Mouse (Mus musculus) embryo, embryonic 10 days (tissue): ENCODE results near the gene Nutm1.

Experiments
- DNase-seq: peaks from one replicate; pipeline ENCODE4 v3.0.0-alpha.2; 2015; ENCODE audit warnings: low spot score

The Nutm1 gene

GRCm38 (mm10) chr2:112261748-112262653 is 2.9 kb upstream of the Nutm1 start, which contains the start of gene Nop10:
Gene Nop10 (plus strand): TSS chr2:112261926.
- DNase-seq: peak; percentile 97

GRCm38 (mm10) chr2:112254675-112255515 is 4.2 kb downstream of the Nutm1 start:
- no peak for DNase-seq

- DNase-seq: no peak
These were observed 9.2 kb downstream of the Nutm1 start for GRCm38 (mm10) chr2:112249780-112250453.

GRCm38 (mm10) chr2:112247323-112247722 is 11.8 kb downstream of the Nutm1 start:
- DNase-seq: no peak

- no peak for DNase-seq
These were observed 12.9 kb downstream of the Nutm1 start for GRCm38 (mm10) chr2:112246193-112246592.

GRCm38 (mm10) chr2:112245307-112245706 is 13.8 kb downstream of the Nutm1 start:
- DNase-seq: no peak

GRCm38 (mm10) chr2:112241787-112242186 is 17.3 kb downstream of the Nutm1 start:
- no peak for DNase-seq

GRCm38 (mm10) chr2:112239935-112240721 is 19.0 kb downstream of the Nutm1 start:
- peak; percentile 57 for DNase-seq

GRCm38 (mm10) chr2:112239212-112239934 is 19.7 kb downstream of the Nutm1 start, which contains the start of gene Lpcat4:
Gene Lpcat4 (plus strand): TSS chr2:112239468.
- DNase-seq: peak; percentile 96

- DNase-seq: no peak
These were observed 21.1 kb downstream of the Nutm1 start for GRCm38 (mm10) chr2:112238006-112238405.

GRCm38 (mm10) chr2:112236620-112237019 is 22.5 kb downstream of the Nutm1 start:
- DNase-seq: no peak

GRCm38 (mm10) chr2:112232623-112233022 is 26.5 kb downstream of the Nutm1 start:
- DNase-seq: no peak

GRCm38 (mm10) chr2:112224356-112224755 is 34.7 kb downstream of the Nutm1 start:
- no peak for DNase-seq

GRCm38 (mm10) chr2:112222607-112223006 is 36.5 kb downstream of the Nutm1 start:
- no peak for DNase-seq

- no peak for DNase-seq
These were observed 38.2 kb downstream of the Nutm1 start for GRCm38 (mm10) chr2:112220880-112221279.

GRCm38 (mm10) chr2:112217614-112218013 is 41.5 kb downstream of the Nutm1 start:
- no peak for DNase-seq

GRCm38 (mm10) chr2:112215977-112216376 is 43.1 kb downstream of the Nutm1 start:
- peak; percentile 69 for DNase-seq

- DNase-seq: no peak
These were observed 48.4 kb downstream of the Nutm1 start for GRCm38 (mm10) chr2:112210699-112211098.

GRCm38 (mm10) chr2:112210142-112210541 is 48.9 kb downstream of the Nutm1 start:
- no peak for DNase-seq

- no peak for DNase-seq
These were observed 56.0 kb downstream of the Nutm1 start for GRCm38 (mm10) chr2:112203056-112203455.
